Mouse (Mus musculus): ENCODE measurements around the gene Casp6. TPM values are rescaled to one million over a fixed set of nuclear protein-coding genes. Genes with fewer than 3 reads are reported as not detected.

The Casp6 gene
- polyA plus RNA-seq (2015; fragmentation: Nextera tagmentation; extraction: Ambion mirVana) = 20.3 and 41.2 TPM in 2 replicates

DNA sequence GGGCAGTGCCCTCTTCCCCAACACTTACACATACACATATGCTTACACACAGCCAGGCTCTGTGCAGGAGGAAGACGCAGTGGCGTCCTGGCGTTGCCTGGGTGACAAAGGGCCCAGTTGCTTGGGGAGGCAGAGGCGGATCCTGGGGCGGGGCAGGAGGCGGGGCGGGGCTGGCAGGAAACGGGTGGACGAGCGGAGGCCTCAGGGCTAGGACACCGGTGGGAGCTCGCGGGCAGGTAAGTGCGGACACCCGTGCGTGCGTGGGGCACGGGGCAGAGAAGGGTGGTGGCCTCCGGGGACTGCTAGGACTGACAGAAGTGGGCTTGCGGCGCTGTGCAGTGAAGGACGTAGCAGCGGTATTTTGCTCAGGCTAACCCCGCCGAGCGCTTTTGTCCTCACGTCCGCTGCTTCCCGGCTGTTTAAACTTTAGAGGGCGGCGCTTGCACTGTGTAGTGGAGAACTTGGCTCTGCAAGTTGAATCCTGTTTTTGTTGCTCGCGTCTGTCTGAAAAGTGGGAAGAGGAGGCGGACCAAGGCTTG, at the start of gene Casp6:
TSS of gene Casp6 (plus strand) at position 155 of the 539 bp plus-strand sequence.
- 0% methylated on average over 34 of the region's 34 CpGs for WGBS
- peak within 1 kb of the TSS; percentile 48 for H3K9ac ChIP-seq (replicated peaks)
- H3K27me3 ChIP-seq (replicated peaks) = no peaks in the 10 kb centered on the region
- ATAC-seq (ENCODE audit: low FRiP score) = peak; percentile 91
- H3K4me1 ChIP-seq = peaks cover 15% of the 10 kb centered on the region
- 0 out of 2 replicates have a peak within 1 kb of the TSS, but pooled peaks have one; percentile 37 for H3K27ac ChIP-seq (replicated peaks)
- no peaks in the 10 kb centered on the region for H3K9me3 ChIP-seq (replicated peaks)
- H3K36me3 ChIP-seq = no peaks in the 10 kb centered on the region
- peak within 1 kb of the TSS; percentile 56 for H3K4me3 ChIP-seq (replicated peaks)
- H3K4me2 ChIP-seq = peak within 1 kb of the TSS; percentile 82

DNA sequence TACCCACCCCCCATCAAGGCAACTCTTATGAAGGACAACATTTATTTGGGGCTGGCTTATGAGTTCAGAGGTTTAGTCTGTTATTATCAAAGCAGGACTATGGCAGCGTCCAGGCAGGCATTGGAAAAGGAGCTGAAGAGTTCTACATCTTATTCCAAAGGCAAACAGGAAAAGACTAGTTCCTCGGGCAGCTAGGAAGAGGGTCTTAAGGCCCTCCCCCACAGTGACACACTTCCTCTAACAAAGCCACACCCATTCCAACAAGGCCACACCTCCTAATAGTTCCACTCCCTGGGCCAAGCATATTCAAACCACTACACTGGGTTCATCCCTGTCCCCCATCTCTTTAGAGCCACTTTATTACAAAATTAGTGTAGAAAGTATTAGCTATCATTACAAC, 38.6 kb upstream of the Casp6 start:
- Histone ChIP-seq H3K36me3 (no peaks in the 10 kb centered on the region), H3K27me3 (replicated peaks) (no peaks in the 10 kb centered on the region), H3K9me3 (replicated peaks) (no peaks in the 10 kb centered on the region), H3K9ac (replicated peaks) (no peak overlapping the region), H3K27ac (replicated peaks) (no peak overlapping the region), H3K4me1 (no peaks in the 10 kb centered on the region), H3K4me2 (no peak overlapping the region), H3K4me3 (replicated peaks) (no peak overlapping the region)
- ATAC-seq (ENCODE audit: low FRiP score) = no peak
- 81% methylated on average over 2 of the region's 2 CpGs for WGBS

DNA sequence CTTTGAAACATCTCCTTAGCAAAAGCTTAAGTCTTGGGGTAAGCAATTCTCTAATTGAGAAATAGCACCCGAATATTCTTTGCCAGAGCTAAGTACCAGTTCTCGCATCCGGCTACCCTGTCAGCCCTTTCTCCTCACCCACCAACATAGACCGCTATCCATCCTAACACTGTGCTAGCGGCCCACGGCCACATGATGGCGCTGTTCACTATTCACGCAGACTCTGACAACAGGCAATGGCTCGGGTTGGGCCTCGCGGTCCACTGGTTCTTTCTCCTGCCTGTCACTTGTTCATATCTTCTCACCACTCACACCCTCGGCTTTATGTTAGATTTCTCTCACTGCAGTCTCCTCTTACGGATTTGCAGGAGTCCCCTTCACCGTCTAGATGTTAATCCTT, 37.5 kb upstream of the Casp6 start:
- H3K4me2 ChIP-seq = no peak overlapping the region
- no peak overlapping the region for H3K9ac ChIP-seq (replicated peaks)
- H3K4me1 ChIP-seq = no peaks in the 10 kb centered on the region
- WGBS = 53% methylated on average over 14 of the region's 14 CpGs
- no peak overlapping the region for H3K4me3 ChIP-seq (replicated peaks)
- H3K36me3 ChIP-seq = no peaks in the 10 kb centered on the region
- ATAC-seq (ENCODE audit: low FRiP score) = no peak
- no peaks in the 10 kb centered on the region for H3K9me3 ChIP-seq (replicated peaks)
- H3K27ac ChIP-seq (replicated peaks) = no peak overlapping the region
- no peaks in the 10 kb centered on the region for H3K27me3 ChIP-seq (replicated peaks)

DNA sequence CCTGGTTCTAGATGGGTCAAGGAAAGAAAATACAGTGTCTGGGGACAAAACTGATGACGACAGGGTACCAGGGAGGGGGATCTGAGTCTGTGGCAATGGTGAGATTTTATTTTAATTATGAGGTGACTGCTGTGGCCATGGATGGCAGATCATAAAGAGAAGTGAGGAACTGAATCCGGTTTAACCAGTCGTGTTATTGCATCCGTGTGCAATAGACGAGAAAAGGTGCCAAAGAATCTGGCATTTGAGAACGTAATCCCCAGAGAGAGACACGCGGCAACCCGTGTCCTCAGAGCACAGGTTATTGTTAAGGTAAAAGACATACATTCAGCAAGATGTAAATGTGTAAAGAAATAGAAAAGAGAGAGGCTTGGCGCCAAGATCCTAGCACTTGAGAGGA, 23.9 kb upstream of the Casp6 start:
- 93% methylated on average over 10 of the region's 10 CpGs for WGBS

DNA sequence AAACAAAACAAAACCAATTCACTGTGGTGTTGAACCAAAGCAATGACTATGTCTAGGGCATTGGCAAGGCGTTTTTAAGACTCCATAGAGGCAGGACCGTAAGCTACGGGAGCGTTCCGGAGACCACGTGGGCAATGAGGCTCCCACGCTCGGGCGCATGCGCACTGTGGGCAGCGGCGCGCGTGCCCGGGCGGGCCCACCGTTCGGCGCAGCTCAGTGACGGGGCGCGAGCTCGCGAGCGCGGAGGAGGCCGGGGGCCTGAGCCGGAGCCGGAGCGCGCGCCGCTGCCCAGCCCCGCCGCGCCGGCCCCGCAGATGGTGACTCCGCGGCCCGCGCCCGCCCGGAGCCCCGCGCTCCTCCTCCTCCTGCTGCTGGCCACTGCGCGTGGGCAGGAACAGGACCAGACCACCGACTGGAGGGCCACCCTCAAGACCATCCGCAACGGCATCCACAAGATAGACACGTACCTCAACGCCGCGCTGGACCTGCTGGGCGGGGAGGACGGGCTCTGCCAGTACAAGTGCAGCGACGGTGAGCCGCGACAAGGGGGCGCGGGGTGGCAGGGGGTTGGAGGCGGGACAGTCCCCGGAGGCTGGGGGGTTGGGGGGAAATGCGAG, 22.7 kb upstream of the Casp6 start, which contains the start of gene Pla2g12a:
TSS of gene Pla2g12a (plus strand) at position 202 of the 617 bp plus-strand sequence.
- Histone ChIP-seq H3K4me3 (replicated peaks) (peak within 1 kb of the TSS; percentile 55), H3K9ac (replicated peaks) (peak within 1 kb of the TSS; percentile 76), H3K27me3 (replicated peaks) (no peaks in the 10 kb centered on the region), H3K4me2 (peak within 1 kb of the TSS; percentile 96), H3K27ac (replicated peaks) (peak within 1 kb of the TSS; percentile 85), H3K4me1 (peaks cover 14% of the 10 kb centered on the region), H3K36me3 (no peaks in the 10 kb centered on the region), H3K9me3 (replicated peaks) (no peaks in the 10 kb centered on the region)
- peak; percentile 96 for ATAC-seq (ENCODE audit: low FRiP score)
- under 1% methylated on average over 61 of the region's 66 CpGs for WGBS

More for the DNA sequence above, 23.9 kb upstream of the Casp6 start:
- Histone ChIP-seq H3K9ac (replicated peaks) (no peak overlapping the region), H3K36me3 (no peaks in the 10 kb centered on the region), H3K27me3 (replicated peaks) (no peaks in the 10 kb centered on the region), H3K9me3 (replicated peaks) (no peaks in the 10 kb centered on the region), H3K27ac (replicated peaks) (no peak overlapping the region), H3K4me3 (replicated peaks) (no peak overlapping the region), H3K4me1 (peaks cover 14% of the 10 kb centered on the region), H3K4me2 (no peak overlapping the region)
- no peak for ATAC-seq (ENCODE audit: low FRiP score)

DNA sequence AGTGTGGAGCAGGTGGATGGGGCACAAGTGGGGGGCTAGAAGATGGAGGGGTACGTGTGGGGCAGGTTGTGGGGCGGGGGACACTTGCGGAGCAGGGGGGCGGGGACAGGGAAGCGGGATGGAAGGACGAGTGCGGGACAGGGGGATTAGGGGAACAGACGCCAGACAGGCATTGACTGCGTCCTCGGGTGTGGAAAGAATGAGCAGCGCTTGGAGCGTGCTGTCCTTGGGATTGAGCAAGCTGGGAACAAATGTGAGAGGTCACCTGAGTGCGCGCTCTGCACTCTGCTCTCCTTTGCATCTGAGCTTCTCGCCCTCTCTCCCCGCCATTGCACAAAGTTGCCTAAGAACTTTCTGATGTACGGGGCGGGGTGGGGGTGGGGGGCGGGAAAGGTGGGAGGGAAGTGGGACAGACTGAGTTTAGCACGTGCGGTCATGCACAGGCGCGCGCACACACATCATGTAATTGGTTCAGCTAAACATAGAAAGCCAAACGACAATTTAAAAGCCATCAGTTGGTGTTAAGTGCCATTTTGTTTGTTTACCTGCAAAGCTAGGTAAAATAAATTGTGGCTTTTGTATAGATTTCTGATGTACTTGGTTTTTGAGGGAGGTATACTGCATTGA, 22.0 kb upstream of the Casp6 start:
- Histone ChIP-seq H3K4me1 (peaks cover 14% of the 10 kb centered on the region), H3K9ac (replicated peaks) (peak overlapping the region; percentile 76), H3K36me3 (no peaks in the 10 kb centered on the region), H3K9me3 (replicated peaks) (no peaks in the 10 kb centered on the region), H3K4me3 (replicated peaks) (peak overlapping the region; percentile 55), H3K4me2 (peak overlapping the region; percentile 96), H3K27ac (replicated peaks) (peak overlapping the region; percentile 85), H3K27me3 (replicated peaks) (no peaks in the 10 kb centered on the region)
- WGBS = 2% methylated on average over 24 of the region's 25 CpGs
- peak; percentile 59 for ATAC-seq (ENCODE audit: low FRiP score)

DNA sequence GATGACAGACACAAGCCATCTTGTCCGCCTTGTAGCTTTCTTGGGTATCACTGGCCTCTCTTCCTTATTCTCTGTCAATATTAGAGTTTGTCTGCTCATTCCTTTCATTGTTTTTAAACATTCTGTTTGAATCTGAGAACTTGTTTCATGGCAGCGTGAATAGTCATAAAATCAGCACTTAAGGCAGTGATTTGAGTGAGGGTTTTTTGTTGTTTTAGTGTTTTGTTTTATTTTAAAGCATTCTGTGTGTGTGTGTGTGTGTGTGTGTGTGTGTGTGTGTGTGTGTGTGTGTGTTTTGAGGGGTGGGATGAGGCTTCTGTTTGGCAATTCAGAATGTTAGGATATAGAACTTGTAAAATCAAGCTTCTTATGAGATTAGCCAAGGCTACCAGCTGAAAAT, 21.3 kb upstream of the Casp6 start:
- WGBS = 71% methylated on average over 2 of the region's 2 CpGs
- Histone ChIP-seq H3K27me3 (replicated peaks) (no peaks in the 10 kb centered on the region), H3K9me3 (replicated peaks) (no peaks in the 10 kb centered on the region), H3K4me3 (replicated peaks) (0 out of 2 replicates have a peak overlapping the region, but pooled peaks have one; percentile 55), H3K9ac (replicated peaks) (no peak overlapping the region), H3K4me1 (peaks cover 14% of the 10 kb centered on the region), H3K27ac (replicated peaks) (no peak overlapping the region), H3K4me2 (peak overlapping the region; percentile 96), H3K36me3 (no peaks in the 10 kb centered on the region)
- ATAC-seq (ENCODE audit: low FRiP score) = no peak

DNA sequence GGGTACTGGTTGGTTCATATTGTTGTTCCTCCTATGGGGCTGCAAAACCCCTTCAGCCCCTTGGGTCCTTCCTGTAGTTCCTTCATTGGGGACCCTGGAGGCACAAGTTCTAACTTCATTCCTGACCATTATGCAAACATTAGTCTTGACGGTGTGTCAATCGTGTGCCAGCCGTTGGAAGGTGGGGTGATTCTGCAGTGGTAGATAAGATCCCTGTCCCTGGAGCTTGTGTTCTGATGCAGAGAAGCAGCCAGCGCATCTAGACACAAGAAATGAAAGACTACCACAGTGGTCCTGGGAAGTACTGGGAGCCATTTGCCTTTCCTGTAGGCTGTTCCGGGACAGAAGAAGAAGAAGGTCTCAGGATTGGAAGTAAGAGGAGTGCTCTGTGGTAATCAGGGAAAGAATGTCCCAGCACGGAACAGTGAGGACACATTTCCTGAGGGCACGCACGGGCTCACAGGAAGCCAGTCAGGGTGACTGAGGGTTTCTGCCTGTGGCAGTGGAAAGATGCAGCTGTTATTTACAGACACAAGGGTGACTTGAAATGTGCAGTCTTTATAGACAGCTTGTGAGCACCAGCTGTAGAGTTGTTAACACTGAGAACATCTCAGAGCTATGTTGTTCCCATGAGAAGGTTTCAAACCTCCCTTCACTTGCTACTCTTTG, 20.2 kb upstream of the Casp6 start:
- ATAC-seq (ENCODE audit: low FRiP score) = no peak
- Histone ChIP-seq H3K36me3 (no peaks in the 10 kb centered on the region), H3K4me2 (no peak overlapping the region), H3K9me3 (replicated peaks) (no peaks in the 10 kb centered on the region), H3K27me3 (replicated peaks) (no peaks in the 10 kb centered on the region), H3K4me1 (peaks cover 14% of the 10 kb centered on the region), H3K9ac (replicated peaks) (no peak overlapping the region), H3K27ac (replicated peaks) (no peak overlapping the region), H3K4me3 (replicated peaks) (no peak overlapping the region)
- 88% methylated on average over 8 of the region's 8 CpGs for WGBS

DNA sequence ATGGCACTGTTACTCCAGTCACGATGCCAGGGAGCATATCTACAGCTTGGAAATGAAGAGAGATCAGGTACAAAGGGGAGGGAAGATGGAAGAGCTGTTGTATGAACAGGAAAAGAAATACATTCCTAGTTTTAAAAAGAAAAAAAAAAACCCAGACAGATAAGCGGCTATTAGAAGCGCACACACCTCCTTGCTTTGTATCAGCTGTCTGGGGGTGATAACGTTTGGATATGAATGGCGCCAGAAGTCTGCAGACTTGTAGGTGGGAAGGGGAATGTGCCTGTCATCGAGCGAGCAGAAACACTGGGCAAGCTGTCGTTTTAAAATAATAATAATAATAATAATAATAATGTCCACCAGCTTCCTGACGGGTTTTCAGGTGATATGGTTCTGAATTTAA, 15.6 kb upstream of the Casp6 start:
- no peak overlapping the region for H3K4me3 ChIP-seq (replicated peaks)
- H3K9me3 ChIP-seq (replicated peaks) = no peaks in the 10 kb centered on the region
- no peak overlapping the region for H3K4me2 ChIP-seq
- no peak overlapping the region for H3K9ac ChIP-seq (replicated peaks)
- no peaks in the 10 kb centered on the region for H3K4me1 ChIP-seq
- peaks cover 6% of the 10 kb centered on the region for H3K36me3 ChIP-seq
- WGBS = 92% methylated on average over 9 of the region's 9 CpGs
- H3K27ac ChIP-seq (replicated peaks) = no peak overlapping the region
- ATAC-seq (ENCODE audit: low FRiP score) = no peak
- no peaks in the 10 kb centered on the region for H3K27me3 ChIP-seq (replicated peaks)

DNA sequence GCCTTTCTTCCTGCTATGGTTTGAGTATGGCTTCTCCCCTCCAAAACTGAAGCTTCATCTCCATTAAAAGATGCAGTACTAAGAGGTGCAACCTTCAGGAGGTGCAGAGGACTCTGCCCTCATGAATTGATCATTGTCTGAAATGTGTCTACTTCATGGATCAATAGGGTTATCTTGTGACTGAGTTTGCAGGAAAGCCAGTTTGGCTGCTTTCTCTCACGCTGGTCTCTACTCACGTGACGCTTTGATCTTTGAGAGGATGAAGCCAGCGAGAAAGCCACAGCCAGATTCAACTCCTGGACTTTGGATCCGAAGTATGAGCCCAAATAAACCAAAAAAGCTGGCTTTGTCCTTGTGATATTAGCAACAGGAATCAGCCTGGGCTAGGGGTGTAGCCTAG, 14.8 kb upstream of the Casp6 start:
- WGBS = 90% methylated on average over 5 of the region's 5 CpGs
- H3K27me3 ChIP-seq (replicated peaks) = no peaks in the 10 kb centered on the region
- H3K9ac ChIP-seq (replicated peaks) = no peak overlapping the region
- H3K4me1 ChIP-seq = no peaks in the 10 kb centered on the region
- H3K9me3 ChIP-seq (replicated peaks) = no peaks in the 10 kb centered on the region
- H3K27ac ChIP-seq (replicated peaks) = no peak overlapping the region
- H3K4me2 ChIP-seq = no peak overlapping the region
- H3K36me3 ChIP-seq = peaks cover 13% of the 10 kb centered on the region
- ATAC-seq (ENCODE audit: low FRiP score) = no peak
- no peak overlapping the region for H3K4me3 ChIP-seq (replicated peaks)

DNA sequence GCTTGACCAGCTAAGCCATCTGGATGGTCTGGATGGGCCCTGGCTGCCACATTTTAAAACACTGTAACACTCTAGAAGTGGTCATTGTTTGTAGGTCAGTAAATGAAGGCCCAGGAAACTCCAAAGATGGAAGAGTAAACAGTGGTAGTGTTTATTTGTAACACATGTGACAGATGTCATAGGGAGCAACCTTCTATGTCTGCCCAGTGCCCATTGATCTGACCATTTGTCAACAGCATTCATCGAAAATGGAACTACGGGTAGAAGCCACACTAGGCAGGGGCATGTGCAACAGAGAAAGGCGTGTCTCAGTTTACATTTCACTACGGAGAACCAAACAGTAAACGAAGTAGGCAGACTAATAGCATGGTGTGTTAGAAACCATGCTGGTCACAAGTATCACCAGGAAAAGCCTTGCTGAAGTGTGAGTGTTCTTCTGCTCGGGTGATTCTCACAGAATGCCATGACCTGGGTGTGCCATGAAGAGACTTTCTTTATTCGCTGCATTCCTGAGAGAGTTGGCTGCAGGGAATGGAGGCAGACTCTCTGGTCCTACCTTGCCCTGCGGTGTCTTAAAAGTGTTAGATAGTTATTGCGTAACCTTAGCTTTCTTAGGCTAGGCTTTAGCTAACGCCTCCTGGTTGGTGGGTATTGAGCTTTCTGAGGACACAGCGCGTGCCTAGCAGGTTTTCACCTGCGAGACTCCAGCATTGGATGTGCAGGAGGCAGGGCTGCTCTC, 13.3 kb upstream of the Casp6 start:
- Histone ChIP-seq H3K27ac (replicated peaks) (no peak overlapping the region), H3K9ac (replicated peaks) (no peak overlapping the region), H3K36me3 (peaks cover 26% of the 10 kb centered on the region), H3K4me2 (no peak overlapping the region), H3K4me3 (replicated peaks) (no peak overlapping the region), H3K9me3 (replicated peaks) (no peaks in the 10 kb centered on the region), H3K4me1 (no peaks in the 10 kb centered on the region), H3K27me3 (replicated peaks) (no peaks in the 10 kb centered on the region)
- WGBS = 91% methylated on average over 13 of the region's 13 CpGs
- ATAC-seq (ENCODE audit: low FRiP score) = no peak

Data from neural tube, embryonic 15.5 days (tissue).